Mouse (Mus musculus): ENCODE data around the gene Myrfl.

DNA sequence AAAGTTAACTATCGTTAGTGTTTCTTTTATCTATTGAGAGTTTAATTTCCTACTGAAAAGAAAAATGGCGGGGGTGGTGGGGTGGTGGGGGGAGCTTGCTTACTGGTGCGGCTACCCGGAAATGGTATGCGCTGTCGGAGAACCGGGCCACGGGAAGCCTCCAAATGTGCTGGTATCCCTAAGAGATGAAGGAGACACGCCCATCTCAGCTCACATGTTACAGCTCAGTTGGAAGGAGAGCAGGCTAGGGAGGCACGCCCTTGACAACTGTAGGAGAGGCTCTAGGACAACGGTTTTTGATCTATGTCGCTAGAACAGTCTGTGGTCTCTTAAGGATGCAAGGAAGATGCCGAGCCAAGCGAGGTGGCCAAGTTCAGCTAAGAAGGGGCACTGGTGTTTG lies 119.9 kb downstream of the Myrfl start:
- TF ChIP-seq POLR2A (IDR thresholded peaks at IDR 0.05; ENCODE audit: low read depth, low read length) (no peak), CTCF (IDR thresholded peaks at IDR 0.05; ENCODE audit: extremely low read depth, insufficient read length, insufficient replicate concordance, low read depth, low read length) (no peak)

Measured in small intestine, adult 2 months (tissue).